Comparison of ENCODE assay signal across 23 mouse cellular contexts in the genomic region with DNA sequence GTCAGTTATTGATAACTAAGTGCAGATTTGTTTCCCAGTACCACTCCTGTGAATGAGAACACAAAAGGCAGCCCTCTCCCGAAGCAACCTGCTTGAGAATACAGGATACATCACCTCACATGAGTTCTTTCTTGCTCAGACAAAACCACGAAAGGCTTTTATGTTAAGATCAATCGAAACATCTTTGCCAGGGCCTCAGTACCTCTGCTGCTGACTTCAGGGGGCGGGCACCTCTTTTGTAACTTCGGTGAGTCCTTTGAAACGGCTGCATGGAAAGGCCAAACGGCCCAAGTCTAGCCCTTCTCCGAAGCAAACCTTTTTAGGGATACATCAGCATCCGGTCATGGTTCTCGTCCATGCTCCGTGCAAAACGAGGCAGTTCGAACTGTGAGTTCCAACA. TPM values are rescaled to one million over a fixed set of nuclear protein-coding genes. Genes with fewer than 3 reads are reported as not detected.
A peak's percentile ranks its signal among the peaks of the same experiment; 100 is the strongest.
DNase-seq lines count a peak whose midpoint lies in the region; ATAC-seq lines count a peak whose summit lies in the region.
"Had no signal": no experiment of that assay in that cellular context is flagged by ENCODE, and none has a peak within 500 bp of the region (broad histone marks: within the 10 kb centered on the region; RNA-seq: fewer than 3 reads in every experiment).

No protein-coding gene starts in this region.

- no peak overlapping the region for H3K4me2 ChIP-seq in forebrain, embryonic 11.5 days (ENCODE audit: low read depth, low read length, severe bottlenecking)
- no peak overlapping the region for H3K4me2 ChIP-seq in midbrain, embryonic 15.5 days
- H3K4me2 ChIP-seq in midbrain, embryonic 13.5 days (replicated peaks), result no peak overlapping the region
- H3K4me2 ChIP-seq: heart, embryonic 11.5 days; heart, embryonic 15.5 days; hindbrain, embryonic 13.5 days had no signal

- no peaks in the 10 kb centered on the region for H3K9me3 ChIP-seq in forebrain, embryonic 10.5 days
- no peaks in the 10 kb centered on the region for H3K9me3 ChIP-seq in forebrain, embryonic 11.5 days (ENCODE audit: control insufficient read depth, low read length)
- no peaks in the 10 kb centered on the region for H3K9me3 ChIP-seq in midbrain, embryonic 15.5 days
- no peaks in the 10 kb centered on the region for H3K9me3 ChIP-seq in midbrain, embryonic 13.5 days
- H3K9me3 ChIP-seq: embryonic facial prominence, embryonic 10.5 days; heart, embryonic 15.5 days; hindbrain, embryonic 13.5 days had no signal

- peak overlapping the region; percentile 48; the same call in 1 of the 2 replicates for H3K27ac ChIP-seq in forebrain, embryonic 10.5 days
- no peak overlapping the region for H3K27ac ChIP-seq in forebrain, embryonic 11.5 days (ENCODE audit: low read depth, low read length)
- H3K27ac ChIP-seq in midbrain, embryonic 15.5 days, result no peak overlapping the region
- no peak overlapping the region for H3K27ac ChIP-seq in midbrain, embryonic 13.5 days
- H3K27ac ChIP-seq: embryonic facial prominence, embryonic 10.5 days; gastrocnemius, adult 2 months; heart, embryonic 15.5 days; hindbrain, embryonic 13.5 days; hindbrain, postnatal 0 days had no signal

- WGBS in forebrain, embryonic 10.5 days, result 57% methylated on average over 13 of the region's 13 CpGs
- WGBS in forebrain, embryonic 11.5 days, result 43% methylated on average over 13 of the region's 13 CpGs
- WGBS in midbrain, embryonic 15.5 days, result 38% methylated on average over 13 of the region's 13 CpGs
- 37% methylated on average over 13 of the region's 13 CpGs for WGBS in midbrain, embryonic 13.5 days

- no peaks in the 10 kb centered on the region for H3K27me3 ChIP-seq in forebrain, embryonic 10.5 days (ENCODE audit: poor library complexity, severe bottlenecking)
- no peaks in the 10 kb centered on the region for H3K27me3 ChIP-seq in forebrain, embryonic 11.5 days (ENCODE audit: control insufficient read depth, insufficient read depth, low read length)
- H3K27me3 ChIP-seq in midbrain, embryonic 15.5 days (replicated peaks), result no peaks in the 10 kb centered on the region
- no peaks in the 10 kb centered on the region for H3K27me3 ChIP-seq in midbrain, embryonic 13.5 days
- H3K27me3 ChIP-seq: heart, embryonic 15.5 days; hindbrain, embryonic 13.5 days had no signal

- H3K4me1 ChIP-seq in forebrain, embryonic 10.5 days, result peaks cover 12% of the 10 kb centered on the region; the same call in 1 of the 2 replicates
- no peaks in the 10 kb centered on the region for H3K4me1 ChIP-seq in forebrain, embryonic 11.5 days (replicated peaks; ENCODE audit: control insufficient read depth, insufficient read depth, low read length)
- H3K4me1 ChIP-seq in midbrain, embryonic 15.5 days, result no peaks in the 10 kb centered on the region
- H3K4me1 ChIP-seq in midbrain, embryonic 13.5 days (replicated peaks), result no peaks in the 10 kb centered on the region
- H3K4me1 ChIP-seq: heart, embryonic 15.5 days; hindbrain, embryonic 13.5 days had no signal

- no peak for ATAC-seq in forebrain, embryonic 11.5 days (replicated peaks; ENCODE audit: low FRiP score)
- 0 out of 2 replicates have a peak, but pooled peaks have one; percentile 24 for ATAC-seq in midbrain, embryonic 15.5 days (replicated peaks)
- ATAC-seq in midbrain, embryonic 13.5 days, result no peak
- ATAC-seq: forebrain, postnatal 0 days; hindbrain, postnatal 0 days had no signal

- H3K4me3 ChIP-seq in forebrain, embryonic 10.5 days, result no peak overlapping the region
- H3K4me3 ChIP-seq in forebrain, embryonic 11.5 days (ENCODE audit: low read depth, low read length), result no peak overlapping the region
- no peak overlapping the region for H3K4me3 ChIP-seq in midbrain, embryonic 15.5 days
- H3K4me3 ChIP-seq in midbrain, embryonic 13.5 days (replicated peaks), result no peak overlapping the region
- H3K4me3 ChIP-seq: embryonic facial prominence, embryonic 10.5 days; gastrocnemius, adult 2 months; heart, embryonic 15.5 days; hindbrain, embryonic 13.5 days had no signal

- no peaks in the 10 kb centered on the region for H3K36me3 ChIP-seq in forebrain, embryonic 10.5 days (replicated peaks)
- H3K36me3 ChIP-seq in forebrain, embryonic 11.5 days (ENCODE audit: control insufficient read depth, insufficient read depth, low read length), result no peaks in the 10 kb centered on the region
- H3K36me3 ChIP-seq in midbrain, embryonic 15.5 days (replicated peaks), result no peaks in the 10 kb centered on the region
- no peaks in the 10 kb centered on the region for H3K36me3 ChIP-seq in midbrain, embryonic 13.5 days
- H3K36me3 ChIP-seq: embryonic facial prominence, embryonic 10.5 days; heart, embryonic 15.5 days; hindbrain, embryonic 13.5 days had no signal

- H3K9ac ChIP-seq in forebrain, embryonic 11.5 days (ENCODE audit: low read length), result no peak overlapping the region
- no peak overlapping the region for H3K9ac ChIP-seq in midbrain, embryonic 15.5 days
- no peak overlapping the region for H3K9ac ChIP-seq in midbrain, embryonic 13.5 days (replicated peaks)
- H3K9ac ChIP-seq: forebrain, postnatal 0 days; heart, embryonic 15.5 days; hindbrain, embryonic 13.5 days had no signal

- no peak for DNase-seq in forebrain, embryonic 10.5 days (ENCODE audit: extremely low spot score, low spot score)
- no peak for DNase-seq in forebrain, embryonic 11.5 days (ENCODE audit: low spot score)
- DNase-seq in thymus, postnatal 0 days (ENCODE audit: low spot score), result peak; percentile 72
- peak; percentile 8 to 16 for DNase-seq in thymus, postnatal 36 days
- DNase-seq in embryo, embryonic 10 days (ENCODE audit: low spot score), result no peak
- no peak for DNase-seq in heart, adult 11 months
- DNase-seq: adrenal gland, postnatal 10 days; B cell, adult 2 months; cerebellum, adult 11-12 months; cerebellum, adult 9-10 months; cerebellum, postnatal 25 days; forebrain, postnatal 0 days; gastrocnemius, adult 2 months; gastrocnemius, postnatal 36 days; heart, adult 18-20 months; heart, postnatal 14 days had no signal

RNA-seq across cellular contexts. Expression of a gene that starts 15.7 kb away (rescaled TPM):
- 1.5 and 1.6 TPM in 2 replicates for polyA plus RNA-seq in forebrain, embryonic 10.5 days (2016; fragmentation: Nextera tagmentation; extraction: Ambion mirVana)
- polyA plus RNA-seq in forebrain, embryonic 11.5 days (2014; fragmentation: Nextera tagmentation; extraction: Ambion mirVana), result 1.1 and 1.5 TPM in 2 replicates
- polyA plus RNA-seq in midbrain, embryonic 15.5 days (2015; fragmentation: Nextera tagmentation; extraction: Ambion mirVana), result 0.40 and 0.59 TPM in 2 replicates
- polyA plus RNA-seq in midbrain, embryonic 13.5 days (2015; fragmentation: Nextera tagmentation; extraction: Ambion mirVana), result 0.36 and 0.58 TPM in 2 replicates
- 1.0 and 1.2 TPM in 2 replicates for polyA plus RNA-seq in thymus, postnatal 0 days (2015; fragmentation: Nextera tagmentation; extraction: Ambion mirVana)

Comparison
In these comparisons a context has a peak if more than half of its experiments do, and no peak if none do; other contexts are left out.
1. DNase-seq: peak in thymus, postnatal 0 days (single experiment) and thymus, postnatal 36 days (2 of 2); none in forebrain, embryonic 10.5 days (single experiment), forebrain, embryonic 11.5 days (single experiment), embryo, embryonic 10 days (single experiment) and heart, adult 11 months (single experiment).